Mouse (Mus musculus): Measurements from ENCODE around the gene Gm4922. TPM values are rescaled to one million over a fixed set of nuclear protein-coding genes. Genes with fewer than 3 reads are reported as not detected.

Gm4922 gene
- total RNA-seq, 2 experiments from 2014 or later: not detected

Other genes starting within 250 kb of the Gm4922 start
- under 1 TPM; 0.37 to 0.76 TPM for gene Hebp2, start 240.7 kb downstream of the Gm4922 start, total RNA-seq (2021)
- under 1 TPM; 0.05 to 0.12 TPM for gene Arfgef3, start 42.8 kb downstream of the Gm4922 start, total RNA-seq (2021)
- gene Perp, start 58.2 kb upstream of the Gm4922 start, total RNA-seq (2021): 1 to 10 TPM; 1.5 to 1.6 TPM
- gene Tnfaip3, start 228.9 kb upstream of the Gm4922 start, total RNA-seq (2021): 1 to 10 TPM; 1.3 to 1.7 TPM